Mouse (Mus musculus): ENCODE data around the gene Soga1.

Gene Soga1

DNA sequence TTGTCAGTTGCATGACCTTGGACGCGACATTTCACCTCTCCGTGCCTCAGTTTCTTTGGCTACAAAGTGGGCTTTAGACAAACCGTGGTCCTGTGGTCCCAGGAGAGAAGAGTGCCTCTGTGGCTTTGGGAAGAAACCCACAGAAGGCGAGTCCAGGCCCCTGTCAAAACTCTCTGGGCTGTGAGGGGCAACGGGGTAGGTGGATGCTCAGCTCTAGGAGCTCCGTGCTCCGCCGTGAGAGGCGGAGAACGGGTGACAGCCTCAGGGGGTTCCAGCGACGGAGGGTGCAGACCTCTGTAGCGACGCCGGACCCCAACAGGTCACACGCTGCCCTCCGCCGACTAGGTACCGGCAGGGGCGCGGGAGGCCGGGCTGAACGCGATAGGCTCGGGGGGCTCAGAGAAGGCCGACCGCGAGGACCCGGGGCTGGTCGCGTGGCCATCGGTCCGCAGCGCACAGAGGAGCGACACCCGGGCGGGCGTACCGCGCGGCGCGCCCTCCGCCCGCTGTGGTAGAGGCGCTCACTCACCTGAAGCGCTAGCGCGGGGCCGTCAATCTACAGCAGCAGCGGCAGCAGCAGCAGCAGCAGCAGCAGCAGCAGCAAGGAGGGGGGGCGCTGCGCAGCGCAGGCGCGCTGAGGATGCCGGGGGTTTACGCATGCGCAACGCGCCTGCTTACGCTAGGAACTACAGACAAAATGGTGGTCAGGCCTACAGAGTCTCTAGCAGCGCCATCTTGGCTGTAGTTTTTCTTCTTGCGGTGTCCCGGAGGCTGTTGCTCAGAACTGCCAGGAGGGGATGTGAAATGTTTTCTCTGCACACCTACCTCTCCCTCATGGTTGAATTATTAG lies 87.4 kb downstream of the Soga1 start, which contains the start of gene Ndrg3:
Ndrg3 (minus strand) TSS at position 587 of the 850 bp plus-strand sequence.
- DNase-seq (ENCODE audit: low read depth, low spot score), result peak; percentile 99

DNA sequence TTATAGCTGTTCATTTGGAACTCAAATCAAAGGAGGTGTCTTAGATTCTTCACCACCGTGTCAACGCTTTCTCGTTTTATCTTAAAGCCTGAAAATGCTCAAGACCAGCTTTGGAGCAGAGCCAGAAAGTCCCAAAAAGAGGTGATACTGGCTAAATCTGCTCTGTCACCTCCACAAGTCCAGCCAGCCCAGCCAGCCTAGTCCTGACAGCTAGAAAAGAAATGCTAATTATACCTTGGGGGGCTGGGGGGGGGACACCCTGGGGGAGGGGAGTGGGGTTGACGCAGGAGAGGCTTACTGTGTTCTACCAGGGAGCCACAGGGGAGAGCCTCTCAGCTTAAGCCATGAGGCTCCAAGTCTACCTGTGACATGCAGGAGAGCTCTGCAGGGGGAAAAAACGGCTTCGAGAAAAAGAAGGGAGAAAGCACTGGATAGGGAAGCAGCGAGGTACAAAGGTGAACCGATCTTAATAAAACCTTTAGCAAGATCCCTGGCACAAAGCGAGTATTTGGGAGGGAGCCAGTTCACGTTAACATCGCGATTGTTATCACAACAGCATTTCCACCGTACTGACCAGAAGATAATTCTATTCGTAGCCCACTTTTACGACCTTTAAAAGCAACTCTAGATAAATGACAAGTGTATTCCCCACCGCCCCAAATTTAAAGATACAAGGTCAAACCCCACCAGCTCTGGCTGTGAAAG lies 88.2 kb downstream of the Soga1 start:
- DNase-seq (ENCODE audit: low read depth, low spot score), result peak; percentile 44

DNA sequence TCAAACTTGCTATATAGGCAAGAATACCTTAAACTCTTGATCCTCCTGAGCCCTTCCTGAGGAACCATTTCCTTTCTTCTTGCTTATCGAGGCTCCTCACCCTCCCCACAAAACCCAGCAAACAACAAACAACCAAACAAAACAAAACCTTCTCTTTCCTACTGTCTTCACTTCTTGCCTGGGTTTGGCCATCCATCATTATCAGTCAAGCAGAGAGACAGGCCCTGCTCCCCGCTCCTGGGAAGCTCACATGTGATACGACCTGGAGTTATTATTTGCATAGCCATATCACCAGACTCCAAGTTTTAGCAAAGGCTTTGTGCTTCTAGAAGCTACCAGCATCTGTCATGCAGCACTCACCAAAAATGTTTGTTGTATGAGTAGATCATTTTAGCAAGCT lies 91.7 kb downstream of the Soga1 start:
- no peak for DNase-seq (ENCODE audit: low read depth, low spot score)

DNA sequence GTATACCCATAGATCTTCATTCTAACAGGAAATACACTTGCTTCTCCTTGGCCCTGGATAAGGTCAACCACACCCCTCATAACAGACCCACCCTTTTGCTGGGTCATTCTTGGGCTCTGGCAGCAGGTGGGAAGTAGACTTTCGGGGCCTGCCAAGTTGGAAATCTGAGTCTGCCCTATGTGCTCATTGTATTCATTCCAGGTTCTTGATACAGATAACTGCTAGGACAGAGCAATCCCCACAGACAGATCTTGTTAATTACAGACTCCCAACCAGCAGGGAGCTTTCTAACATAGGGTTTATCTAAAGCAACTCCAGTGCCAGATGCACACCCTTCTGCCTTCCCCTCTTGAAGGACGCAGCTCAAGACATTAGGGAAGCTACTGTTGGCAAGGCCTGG lies 96.2 kb downstream of the Soga1 start:
- peak; percentile 32 for DNase-seq (ENCODE audit: low read depth, low spot score)

DNA sequence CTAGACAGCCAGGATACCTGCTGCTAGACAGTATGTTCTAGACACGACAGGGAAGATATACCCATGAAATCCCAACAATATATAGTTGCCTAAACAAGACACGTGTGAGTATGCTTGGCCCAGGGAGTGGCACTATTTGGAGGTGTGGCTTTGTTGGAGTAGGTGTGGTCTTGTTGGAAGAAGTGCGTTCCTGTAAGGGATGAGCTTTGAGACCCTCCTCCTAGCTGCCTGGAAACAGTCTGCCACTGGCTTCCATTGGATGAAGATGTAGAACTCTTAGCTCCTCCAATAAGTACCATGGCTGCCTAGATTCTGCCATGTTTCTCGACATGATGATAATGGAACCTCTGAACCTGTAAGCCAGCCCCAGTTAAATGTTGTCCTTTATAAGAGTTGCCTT lies 97.8 kb downstream of the Soga1 start:
- no peak for DNase-seq (ENCODE audit: low read depth, low spot score)

DNA sequence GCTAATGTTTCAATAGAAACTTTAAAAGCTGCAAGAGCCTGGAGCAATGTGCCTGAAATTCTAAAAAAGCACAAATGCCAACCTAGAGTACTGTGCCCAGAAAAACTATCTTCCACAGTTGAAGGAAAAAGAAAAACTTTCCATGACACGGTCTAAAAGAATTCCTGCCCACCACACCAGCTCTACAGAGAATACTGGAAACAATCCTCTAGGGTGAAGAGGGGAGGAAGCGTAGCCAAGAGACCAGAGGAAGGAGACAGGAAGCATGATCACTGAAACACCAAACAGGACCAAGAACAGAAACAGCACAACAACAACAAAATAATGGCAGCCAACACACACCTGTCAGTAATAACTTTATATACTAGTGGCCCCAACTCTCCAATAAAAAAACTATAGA lies 99.0 kb downstream of the Soga1 start:
- peak; percentile 90 for DNase-seq (ENCODE audit: low read depth, low spot score)

DNA sequence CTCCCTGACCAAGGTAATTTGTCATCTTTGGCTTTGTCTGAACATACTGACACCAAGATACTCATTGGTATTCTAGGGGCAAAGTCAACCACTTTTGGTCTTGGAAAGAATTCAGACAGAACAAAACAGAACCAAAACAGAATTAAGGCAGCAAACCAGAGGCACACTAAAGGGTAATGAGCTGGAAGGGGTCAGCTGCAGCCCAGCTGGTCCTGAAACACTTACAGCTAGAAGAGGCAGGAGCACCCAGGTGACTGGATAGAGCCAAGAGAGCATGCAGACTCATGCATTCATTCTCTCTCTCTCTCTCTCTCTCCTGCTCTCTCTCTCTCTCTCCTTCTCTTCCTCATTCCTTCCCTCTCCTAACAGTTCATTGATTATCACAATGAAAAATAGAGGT lies 102.3 kb downstream of the Soga1 start:
- peak; percentile 14 for DNase-seq (ENCODE audit: low read depth, low spot score)

DNA sequence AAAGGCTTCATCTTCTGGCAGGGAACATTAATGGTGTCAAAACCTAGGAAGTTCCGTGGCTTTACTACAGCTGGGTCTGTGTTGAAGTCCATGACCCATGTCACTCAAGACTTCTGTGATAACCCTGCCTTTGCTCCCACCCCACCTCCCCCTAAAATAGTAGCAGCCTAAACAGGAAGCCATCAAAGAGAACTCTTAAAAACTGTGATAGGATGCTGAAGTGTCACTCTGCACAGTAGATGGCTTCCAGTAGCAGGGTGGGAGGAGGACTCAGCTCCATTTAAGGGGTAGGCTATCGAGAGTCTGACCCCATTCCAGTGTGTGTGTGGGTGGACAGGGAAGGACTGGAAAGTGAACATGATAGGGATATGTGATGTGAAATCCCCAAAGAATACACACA lies 104.1 kb downstream of the Soga1 start:
- no peak for DNase-seq (ENCODE audit: low read depth, low spot score)

DNA sequence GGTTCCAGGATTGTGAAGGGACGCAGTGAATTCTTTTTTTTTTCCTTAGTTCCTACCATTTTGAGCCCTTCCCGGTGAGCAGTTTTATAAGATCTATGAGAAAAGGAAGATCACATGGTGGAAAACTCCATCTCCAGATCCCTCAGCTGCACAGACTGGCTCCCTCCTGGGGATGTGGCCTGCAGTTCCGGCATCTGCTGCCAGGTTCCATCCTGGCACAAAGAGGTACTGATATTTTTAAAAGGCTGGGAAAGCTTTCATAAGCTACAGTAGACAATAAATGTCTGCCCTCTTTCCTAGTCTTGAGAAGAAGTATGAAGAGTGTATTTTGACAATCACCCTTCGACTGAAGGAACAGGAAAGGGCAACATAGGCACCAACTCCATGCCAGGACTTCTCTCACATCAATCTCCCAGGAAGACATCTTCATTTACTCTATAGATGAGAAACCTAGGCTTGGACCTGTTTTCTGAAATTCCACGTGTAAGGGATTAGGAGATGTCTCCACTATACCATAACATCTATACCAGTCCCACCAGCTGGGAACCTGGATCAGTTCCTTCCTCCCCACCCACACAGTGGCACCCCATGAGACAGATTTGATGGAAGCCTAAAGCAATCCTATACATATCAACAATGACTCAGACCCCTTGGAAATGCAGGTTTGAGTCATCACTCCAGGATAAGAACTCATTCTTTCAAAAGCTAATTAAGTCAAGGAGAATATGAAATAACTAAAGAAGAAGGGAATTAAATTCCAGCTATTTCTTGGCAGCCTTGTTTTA lies 105.5 kb downstream of the Soga1 start:
- peak; percentile 76 for DNase-seq (ENCODE audit: low read depth, low spot score)

DNA sequence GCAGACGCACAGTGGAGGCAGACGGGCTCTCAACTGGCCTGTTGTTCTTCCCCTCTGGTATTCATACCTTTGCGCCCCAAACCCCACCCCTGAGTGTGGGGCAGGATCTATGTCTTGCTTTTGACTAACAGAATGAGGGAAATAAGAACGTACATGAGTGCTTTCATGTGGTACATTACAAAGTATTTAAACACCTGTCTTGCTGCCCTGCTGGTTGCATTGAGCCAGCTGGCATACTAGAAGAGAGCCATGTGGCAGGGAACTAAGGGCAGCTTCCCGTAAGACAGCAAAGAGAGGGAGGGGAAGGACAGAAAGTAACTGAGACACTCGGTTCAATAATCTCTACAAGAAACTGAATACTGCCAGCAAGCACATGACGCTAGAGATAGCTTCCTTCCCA lies 108.8 kb downstream of the Soga1 start:
- DNase-seq (ENCODE audit: low read depth, low spot score), result no peak

DNA sequence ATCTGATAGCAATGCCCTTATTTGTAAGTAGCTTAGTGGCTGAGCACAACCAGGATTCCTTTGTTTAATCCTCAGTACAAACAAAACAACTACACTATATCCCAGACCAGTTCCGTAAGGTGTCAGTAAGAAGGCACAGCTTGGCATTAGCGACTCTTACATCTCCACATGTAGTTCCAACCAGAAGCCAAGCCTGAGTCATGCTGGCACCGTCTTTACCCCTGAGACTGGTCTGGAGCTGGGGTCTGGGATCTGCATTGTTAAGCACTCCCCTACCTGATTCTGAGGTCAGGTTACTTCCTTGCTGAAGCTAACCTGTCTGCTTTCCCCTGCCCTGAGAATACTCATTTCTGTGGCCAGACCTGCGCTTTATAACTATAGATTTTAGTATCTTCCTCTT lies 110.6 kb downstream of the Soga1 start:
- DNase-seq (ENCODE audit: low read depth, low spot score), result peak; percentile 25

DNA sequence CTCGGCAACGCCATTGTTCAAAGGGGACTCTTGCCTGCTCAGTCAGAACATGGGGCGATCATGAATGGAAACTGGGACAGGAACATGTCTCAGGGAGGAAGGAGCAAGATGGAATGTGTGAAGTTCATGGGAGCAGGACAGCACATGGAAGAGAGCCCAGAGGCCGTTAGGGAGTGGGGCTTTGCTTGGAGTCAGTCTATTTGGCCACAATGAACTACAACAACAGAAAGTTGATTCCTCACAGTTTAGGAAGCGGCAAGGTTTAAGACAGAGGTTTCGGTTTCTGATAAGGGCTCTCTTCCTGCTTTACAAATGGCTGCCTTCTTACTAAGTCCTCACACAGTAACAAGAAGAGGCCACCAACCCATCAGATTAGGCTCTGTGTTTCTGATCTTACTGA lies 111.7 kb downstream of the Soga1 start:
- DNase-seq (ENCODE audit: low read depth, low spot score), result no peak

Data from 3T3-L1 (cell line).